Comparison of ENCODE assay signal across 28 mouse cellular contexts in genomic region chr7:110138538-110138937, GRCm38 (mm10). TPM values are rescaled to one million over a fixed set of nuclear protein-coding genes. Genes with fewer than 3 reads are reported as not detected.
A peak's percentile ranks its signal among the peaks of the same experiment; 100 is the strongest.
DNase-seq lines count a peak whose midpoint lies in the region; ATAC-seq and TF ChIP-seq lines count a peak whose summit lies in the region.
"Had no signal": no experiment of that assay in that cellular context is flagged by ENCODE, and none has a peak within 500 bp of the region (broad histone marks: within the 10 kb centered on the region; RNA-seq: fewer than 3 reads in every experiment).

No protein-coding gene starts in this region.

- no peak overlapping the region for H3K4me3 ChIP-seq in heart, adult 2 months
- no peak overlapping the region for H3K4me3 ChIP-seq in heart, embryonic 10.5 days
- H3K4me3 ChIP-seq in left cerebral cortex, adult 2 months: no peak overlapping the region
- H3K4me3 ChIP-seq in midbrain, postnatal 0 days (ENCODE audit: low read depth, low read length): no peak overlapping the region
- H3K4me3 ChIP-seq in midbrain, embryonic 16.5 days (ENCODE audit: low read depth, low read length): no peak overlapping the region
- no peak overlapping the region for H3K4me3 ChIP-seq in MEL (ENCODE audit: control insufficient read depth in 1 of 2, insufficient read depth in 1 of 2, low read depth in 2 of 2, low read length in 2 of 2)
- H3K4me3 ChIP-seq: embryonic facial prominence, embryonic 10.5 days; embryonic facial prominence, embryonic 15.5 days; forebrain, embryonic 13.5 days; hindbrain, embryonic 10.5 days; hindbrain, embryonic 15.5 days; limb, embryonic 10.5 days; limb, embryonic 15.5 days; midbrain, embryonic 10.5 days; midbrain, embryonic 15.5 days; myocyte; neural tube, embryonic 12.5 days had no signal

- 85% methylated on average over 2 of the region's 2 CpGs for WGBS in heart, adult 2 months
- WGBS in heart, embryonic 10.5 days: 84% methylated on average over 2 of the region's 2 CpGs
- WGBS in midbrain, postnatal 0 days: 84% methylated on average over 2 of the region's 2 CpGs
- 89% methylated on average over 2 of the region's 2 CpGs for WGBS in midbrain, embryonic 16.5 days

- peaks cover 3% of the 10 kb centered on the region for H3K36me3 ChIP-seq in heart, adult 2 months (ENCODE audit: control insufficient read depth, insufficient read depth, low read length)
- peaks cover 99% of the 10 kb centered on the region for H3K36me3 ChIP-seq in heart, embryonic 10.5 days
- H3K36me3 ChIP-seq in midbrain, postnatal 0 days (ENCODE audit: insufficient read depth, low read length): no peaks in the 10 kb centered on the region
- no peaks in the 10 kb centered on the region for H3K36me3 ChIP-seq in midbrain, embryonic 16.5 days (ENCODE audit: control insufficient read depth, insufficient read depth, low read length)
- peaks cover 3 to 56% of the 10 kb centered on the region in 2 experiments for H3K36me3 ChIP-seq in MEL (ENCODE audit: control insufficient read depth in 1 of 2, insufficient read depth in 2 of 2, low read length in 2 of 2)
- H3K36me3 ChIP-seq: hindbrain, embryonic 15.5 days had no signal

- intact Hi-C loops in heart, adult 2 months (cut with DNase I): loop anchor here (5.0 kb wide), 1 partner anchor 56 kb away; no protein-coding TSS in a partner anchor
- intact Hi-C loops in left cerebral cortex, adult 2 months (cut with DNase I): no loop called here
- intact Hi-C loops in left cerebral cortex, postnatal 4 days (cut with DNase I): no loop called here

- TF ChIP-seq EP300 in heart, adult 2 months (IDR thresholded peaks at IDR 0.05; ENCODE audit: insufficient read depth, low read depth, low read length): no peak
- TF ChIP-seq EP300 in MEL (IDR thresholded peaks at IDR 0.05; ENCODE audit: low read depth in 1 of 2, low read length in 2 of 2): no peak

- TF ChIP-seq RAD21 in MEL (IDR thresholded peaks at IDR 0.05; ENCODE audit: low read depth, low read length): no peak; the same call in none of the 2 replicates

- H3K9me3 ChIP-seq in heart, embryonic 10.5 days: no peaks in the 10 kb centered on the region
- no peaks in the 10 kb centered on the region for H3K9me3 ChIP-seq in midbrain, postnatal 0 days (ENCODE audit: low read length)
- no peaks in the 10 kb centered on the region for H3K9me3 ChIP-seq in midbrain, embryonic 16.5 days (replicated peaks; ENCODE audit: control insufficient read depth, low read length, poor library complexity, severe bottlenecking)
- no peaks in the 10 kb centered on the region for H3K9me3 ChIP-seq in MEL (replicated peaks; ENCODE audit: insufficient read depth, low read length)
- H3K9me3 ChIP-seq: embryonic facial prominence, embryonic 10.5 days; embryonic facial prominence, embryonic 15.5 days; forebrain, embryonic 13.5 days; hindbrain, embryonic 10.5 days; hindbrain, embryonic 15.5 days; limb, embryonic 10.5 days; limb, embryonic 15.5 days; midbrain, embryonic 10.5 days; midbrain, embryonic 15.5 days; neural tube, embryonic 12.5 days had no signal

- TF ChIP-seq CTCF in heart, adult 2 months (IDR thresholded peaks at IDR 0.05): peak; percentile 55
- peak; percentile 31 for TF ChIP-seq CTCF in left cerebral cortex, adult 2 months (IDR thresholded peaks at IDR 0.05)
- peak; percentile 14; the same call in 1 of the 2 replicates for TF ChIP-seq CTCF in midbrain, postnatal 0 days (IDR thresholded peaks at IDR 0.05)
- peak; percentile 19 to 39 (median 37); a peak in 5 of 6 replicates for TF ChIP-seq CTCF in MEL (IDR thresholded peaks at IDR 0.05 in 2 of 3, conservative IDR thresholded peaks at IDR 0.05 in 1 of 3; ENCODE audit: control insufficient read depth in 1 of 3, insufficient read depth in 1 of 3, low read depth in 2 of 3, low read length in 3 of 3, poor library complexity in 1 of 3, severe bottlenecking in 1 of 3)

- H3K79me2 ChIP-seq in heart, adult 2 months (replicated peaks; ENCODE audit: control insufficient read depth, insufficient read depth, low read length): peaks cover 1% of the 10 kb centered on the region; the same call in 1 of the 2 replicates
- H3K79me2 ChIP-seq in MEL (ENCODE audit: control insufficient read depth, insufficient read depth, low read length, poor library complexity): no peaks in the 10 kb centered on the region; the same call in 1 of the 2 replicates

- H3K9ac ChIP-seq in heart, adult 2 months (ENCODE audit: low read depth, low read length): no peak overlapping the region
- no peak overlapping the region for H3K9ac ChIP-seq in midbrain, postnatal 0 days (replicated peaks; ENCODE audit: low read length, poor library complexity, severe bottlenecking)
- H3K9ac ChIP-seq in midbrain, embryonic 16.5 days (ENCODE audit: low read depth, low read length): no peak overlapping the region
- no peak overlapping the region for H3K9ac ChIP-seq in MEL (ENCODE audit: control insufficient read depth, low read depth, low read length, poor library complexity, severe bottlenecking)
- H3K9ac ChIP-seq: embryonic facial prominence, embryonic 15.5 days; forebrain, embryonic 13.5 days; hindbrain, embryonic 15.5 days; limb, embryonic 15.5 days; midbrain, embryonic 15.5 days; neural tube, embryonic 12.5 days had no signal

- no peak overlapping the region for H3K27ac ChIP-seq in heart, adult 2 months
- H3K27ac ChIP-seq in heart, embryonic 10.5 days: no peak overlapping the region
- H3K27ac ChIP-seq in left cerebral cortex, adult 2 months: no peak overlapping the region
- H3K27ac ChIP-seq in midbrain, postnatal 0 days (ENCODE audit: low read depth, low read length): no peak overlapping the region
- H3K27ac ChIP-seq in midbrain, embryonic 16.5 days (ENCODE audit: low read length): no peak overlapping the region
- no peak overlapping the region for H3K27ac ChIP-seq in MEL (ENCODE audit: control insufficient read depth, low read depth, low read length)
- H3K27ac ChIP-seq: embryonic facial prominence, embryonic 10.5 days; embryonic facial prominence, embryonic 15.5 days; forebrain, embryonic 13.5 days; hindbrain, embryonic 10.5 days; hindbrain, embryonic 15.5 days; limb, embryonic 10.5 days; limb, embryonic 15.5 days; midbrain, embryonic 10.5 days; midbrain, embryonic 15.5 days; neural tube, embryonic 12.5 days had no signal

- no peak for ATAC-seq in midbrain, postnatal 0 days (ENCODE audit: low FRiP score)
- ATAC-seq in midbrain, embryonic 16.5 days: no peak
- ATAC-seq: forebrain, embryonic 13.5 days; inflammation-experienced regulatory T-cells, adult 6 months; midbrain, embryonic 15.5 days had no signal

- no peak for TF ChIP-seq POLR2A in heart, adult 2 months (IDR thresholded peaks at IDR 0.05; ENCODE audit: insufficient read depth, low read depth, low read length)
- no peak for TF ChIP-seq POLR2A in MEL (IDR thresholded peaks at IDR 0.05; ENCODE audit: control insufficient read depth in 1 of 2, insufficient read depth in 1 of 2, low read depth in 1 of 2, low read length in 2 of 2, poor library complexity in 1 of 2)

- DNase-seq in heart, adult 2 months: no peak
- no peak for DNase-seq in heart, embryonic 10.5 days (ENCODE audit: low spot score)
- DNase-seq in left cerebral cortex, adult 2 months (ENCODE audit: extremely low spot score in 1 of 2, low spot score in 2 of 2): no peak
- DNase-seq in left cerebral cortex, postnatal 4 days: no peak
- DNase-seq in midbrain, postnatal 0 days (ENCODE audit: low spot score): no peak
- no peak for DNase-seq in MEL (ENCODE audit: low read depth, low spot score)
- no peak for DNase-seq in spleen, postnatal 10 days (ENCODE audit: low spot score in 2 of 2)
- DNase-seq: adrenal gland, adult 8-10 months; cerebellum, adult 8-10 months; gastrocnemius, postnatal 14 days; heart, adult 18-20 months; heart, postnatal 14 days; kidney, adult 9 months; kidney, postnatal 25 days; lung, postnatal 14 days had no signal

- H3K27me3 ChIP-seq in heart, adult 2 months (ENCODE audit: control insufficient read depth, insufficient read depth, low read length): no peaks in the 10 kb centered on the region
- no peaks in the 10 kb centered on the region for H3K27me3 ChIP-seq in heart, embryonic 10.5 days (ENCODE audit: insufficient read depth, poor library complexity, severe bottlenecking)
- no peaks in the 10 kb centered on the region for H3K27me3 ChIP-seq in midbrain, postnatal 0 days (ENCODE audit: insufficient read depth, low read length)
- no peaks in the 10 kb centered on the region for H3K27me3 ChIP-seq in midbrain, embryonic 16.5 days (ENCODE audit: control insufficient read depth, insufficient read depth, low read depth, low read length)
- H3K27me3 ChIP-seq in MEL (ENCODE audit: control insufficient read depth in 1 of 2, insufficient read depth in 2 of 2, low read length in 2 of 2): no peaks in the 10 kb centered on the region
- H3K27me3 ChIP-seq: embryonic facial prominence, embryonic 15.5 days; forebrain, embryonic 13.5 days; hindbrain, embryonic 15.5 days; limb, embryonic 15.5 days; midbrain, embryonic 15.5 days; neural tube, embryonic 12.5 days had no signal

- H3K4me1 ChIP-seq in heart, adult 2 months (ENCODE audit: control insufficient read depth, insufficient read depth, low read length): no peaks in the 10 kb centered on the region
- H3K4me1 ChIP-seq in heart, embryonic 10.5 days: no peaks in the 10 kb centered on the region
- no peaks in the 10 kb centered on the region for H3K4me1 ChIP-seq in midbrain, postnatal 0 days (ENCODE audit: insufficient read depth, low read length)
- H3K4me1 ChIP-seq in midbrain, embryonic 16.5 days (ENCODE audit: control insufficient read depth, insufficient read depth, low read length): no peaks in the 10 kb centered on the region
- H3K4me1 ChIP-seq in MEL (ENCODE audit: control insufficient read depth in 1 of 2, insufficient read depth in 2 of 2, low read length in 2 of 2): no peaks in the 10 kb centered on the region
- H3K4me1 ChIP-seq: embryonic facial prominence, embryonic 10.5 days; embryonic facial prominence, embryonic 15.5 days; forebrain, embryonic 13.5 days; hindbrain, embryonic 10.5 days; hindbrain, embryonic 15.5 days; limb, embryonic 10.5 days; limb, embryonic 15.5 days; midbrain, embryonic 10.5 days; midbrain, embryonic 15.5 days; neural tube, embryonic 12.5 days had no signal

- no peak overlapping the region for H3K4me2 ChIP-seq in midbrain, postnatal 0 days (ENCODE audit: low read depth, low read length, poor library complexity, severe bottlenecking)
- no peak overlapping the region for H3K4me2 ChIP-seq in midbrain, embryonic 16.5 days (ENCODE audit: low read length)
- H3K4me2 ChIP-seq: embryonic facial prominence, embryonic 15.5 days; forebrain, embryonic 13.5 days; hindbrain, embryonic 15.5 days; limb, embryonic 15.5 days; midbrain, embryonic 15.5 days; neural tube, embryonic 12.5 days had no signal

RNA-seq across cellular contexts. Expression of gene Wee1, which starts 16.7 kb away (rescaled TPM):
- total RNA-seq in heart, adult 2 months (2021): 1 to 10 TPM; 8.3 to 8.6 TPM
- polyA plus RNA-seq in heart, adult 2 months (2012; rRNA removed): 2.7 and 4.5 TPM in 2 replicates
- 25.1 and 29.0 TPM in 2 replicates for polyA plus RNA-seq in heart, embryonic 10.5 days (2016; fragmentation: Nextera tagmentation; extraction: Ambion mirVana)
- total RNA-seq in left cerebral cortex, adult 2 months (2021): 10 to 100 TPM; 25.8 to 27.0 TPM
- total RNA-seq in left cerebral cortex, postnatal 4 days (2021): 1 to 10 TPM; 4.5 to 4.8 TPM
- total RNA-seq in midbrain, postnatal 0 days (2014; rRNA removed): 4.1 and 5.1 TPM in 2 replicates
- polyA plus RNA-seq in midbrain, postnatal 0 days (2015; fragmentation: Nextera tagmentation; extraction: Ambion mirVana): 3.6 and 3.7 TPM in 2 replicates
- 3.7 TPM in 2 replicates for polyA plus RNA-seq in midbrain, embryonic 16.5 days (2015; fragmentation: Nextera tagmentation; extraction: Ambion mirVana)
- 9.3 and 10.8 TPM in 2 replicates for total RNA-seq in MEL (2012; rRNA removed)
- 10 to 100 TPM in 1 of 2 experiments, not detected in 1; 23.0 TPM for polyA plus RNA-seq in MEL (2012; ENCODE audit: insufficient read depth in 1 of 2, insufficient read length in 2 of 2, low read depth in 1 of 2, low replicate concordance in 2 of 2, missing spikeins in 1 of 2)
